Mouse (Mus musculus) testis, postnatal 10 days (tissue): ENCODE results near the gene Gm10639.
"Not testable (repeated sequence)": the region's sequence is repeated elsewhere in the genome, so short reads cannot be mapped to it uniquely, and the experiment has no call there.

ENCODE experiments used
- DNase-seq: peaks from one replicate; pipeline ENCODE4 v3.0.0; 2021; ENCODE audit warnings: low spot score

Gm10639 gene

DNA sequence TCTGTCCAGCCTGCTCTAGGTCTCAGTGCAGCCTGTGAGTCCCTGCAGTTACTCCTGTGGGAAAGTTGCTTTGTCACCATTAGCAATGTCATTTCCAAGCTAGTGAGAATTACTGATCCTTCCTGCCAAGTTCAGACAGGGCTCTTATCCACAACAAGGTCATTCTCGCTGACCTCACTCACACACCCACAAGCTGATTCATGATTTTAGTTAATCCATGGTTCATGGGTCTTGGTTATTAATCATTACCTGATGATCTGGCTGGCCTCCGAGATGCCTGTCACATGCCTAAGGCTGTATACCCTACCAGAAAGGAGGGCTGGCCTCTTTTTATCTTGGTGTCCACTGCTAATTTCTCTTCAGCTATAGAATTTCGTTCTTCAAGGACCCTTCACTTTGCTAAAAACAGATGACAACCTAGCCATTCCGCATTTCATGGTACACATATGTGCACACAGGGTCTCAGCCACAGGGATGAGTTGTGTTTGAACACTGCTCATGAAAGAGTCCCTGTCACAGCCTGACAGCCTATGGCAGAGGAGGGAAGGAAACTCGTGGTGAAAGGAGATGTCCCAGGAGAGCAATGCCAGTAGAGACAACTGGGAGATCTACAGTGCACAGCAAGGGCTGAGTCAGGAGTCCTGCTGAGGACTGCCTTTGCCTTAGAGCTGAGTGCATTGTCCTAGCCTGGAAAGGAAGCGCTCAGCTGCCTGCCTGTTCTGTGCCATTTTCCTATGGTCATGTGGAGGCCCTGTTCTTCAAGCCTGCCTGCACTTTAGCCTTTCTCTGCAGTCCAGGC lies 58.7 kb downstream of the Gm10639 start:
- DNase-seq, result not testable (repeated sequence)

DNA sequence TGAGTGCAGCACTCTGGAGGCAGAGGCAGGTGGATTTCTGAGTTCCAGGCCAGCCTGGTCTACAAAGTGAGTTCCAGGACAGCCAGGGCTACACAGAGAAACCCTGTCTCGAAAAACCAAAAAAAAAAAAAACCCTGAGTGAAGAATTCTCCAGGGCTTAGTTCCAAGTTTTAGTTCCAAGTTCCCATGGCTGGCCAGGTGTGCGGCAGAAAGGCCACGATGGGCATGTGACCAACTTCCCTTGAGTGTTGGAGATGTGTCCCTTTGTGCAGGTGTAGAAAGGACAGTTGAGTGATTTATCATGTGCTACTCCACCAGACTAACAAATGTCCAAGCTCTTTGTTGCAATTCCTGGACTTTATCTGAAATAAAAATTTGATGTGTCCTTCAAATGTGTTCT lies 59.4 kb downstream of the Gm10639 start:
- DNase-seq, result not testable (repeated sequence)

DNA sequence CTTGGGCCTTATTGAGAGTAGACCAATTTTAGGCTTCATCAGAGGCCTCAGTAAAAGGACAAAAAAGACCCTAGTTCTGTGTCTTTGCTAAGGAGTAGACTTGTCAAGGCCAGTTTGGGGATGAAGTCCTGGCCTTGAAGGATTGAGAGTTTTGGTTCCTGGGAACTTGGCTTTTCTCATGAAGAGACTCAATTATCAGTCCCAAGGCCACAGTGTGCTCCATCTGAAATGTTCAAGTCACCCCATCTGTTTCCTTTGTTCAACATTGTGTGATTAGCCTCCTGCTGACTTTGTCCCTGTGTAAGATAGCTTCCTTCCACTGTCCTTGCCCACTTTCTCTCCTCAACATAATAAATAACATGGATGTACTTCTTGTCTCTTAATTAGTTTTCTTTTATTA lies 60.3 kb downstream of the Gm10639 start:
- not testable (repeated sequence) for DNase-seq

DNA sequence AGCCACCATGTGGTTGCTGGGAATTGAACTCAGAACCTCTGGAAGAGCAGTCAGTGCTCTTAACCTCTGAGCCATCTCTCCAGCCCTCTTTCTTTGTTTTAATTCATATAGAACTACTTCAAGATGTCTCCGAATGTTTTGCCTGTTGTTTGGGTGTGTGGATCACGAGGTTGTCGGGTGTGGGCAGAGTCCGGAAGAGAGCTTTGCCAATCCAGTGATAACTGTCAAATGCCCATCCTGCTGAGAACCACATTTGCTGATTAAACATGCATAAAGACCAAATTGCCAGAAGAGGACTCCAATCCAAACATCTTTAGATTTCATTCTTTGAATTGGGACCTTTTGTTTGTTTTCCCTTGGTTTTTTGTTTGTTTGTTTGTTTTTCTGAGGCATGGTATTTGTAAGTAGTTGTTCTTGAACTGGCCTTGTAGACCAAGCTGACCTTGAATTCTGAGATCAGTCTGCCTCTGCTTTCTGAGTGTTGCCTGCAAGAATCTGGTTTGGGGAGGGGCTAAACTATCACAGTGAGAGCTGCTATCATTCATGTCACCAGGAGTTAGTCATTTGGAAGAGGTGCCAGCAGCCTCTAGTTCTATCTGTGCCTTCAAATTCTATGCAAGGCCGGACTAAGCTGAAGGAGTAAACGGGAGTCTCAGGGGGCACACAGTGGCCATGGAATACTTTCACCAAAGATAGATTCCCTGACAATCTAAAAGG lies 61.9 kb downstream of the Gm10639 start:
- no peak for DNase-seq
